Mouse (Mus musculus) thymus, postnatal 25 days (tissue): ENCODE measurements around the gene Myo1d.

ENCODE experiments used
- DNase-seq: peaks from one replicate; pipeline ENCODE4 v3.0.0; 2022

Gene Myo1d

GRCm38 (mm10) chr11:80779527-80780344, at the start of gene Myo1d:
TSS of gene Myo1d (minus strand) at chr11:80780025.
- peak; percentile 86 for DNase-seq

- no peak for DNase-seq
Measured at GRCm38 (mm10) chr11:80821794-80822193, 42.0 kb upstream of the Myo1d start.

GRCm38 (mm10) chr11:80821296-80821695, 41.5 kb upstream of the Myo1d start:
- DNase-seq: no peak

GRCm38 (mm10) chr11:80820085-80820484, 40.3 kb upstream of the Myo1d start:
- no peak for DNase-seq

GRCm38 (mm10) chr11:80818060-80818697, 38.4 kb upstream of the Myo1d start:
- DNase-seq: peak; percentile 29

- no peak for DNase-seq
Measured at GRCm38 (mm10) chr11:80815354-80815753, 35.5 kb upstream of the Myo1d start.

- no peak for DNase-seq
Measured at GRCm38 (mm10) chr11:80811156-80811555, 31.3 kb upstream of the Myo1d start.

GRCm38 (mm10) chr11:80809993-80810821, 30.4 kb upstream of the Myo1d start, which contains the start of gene Tmem98:
TSS of gene Tmem98 (plus strand) at chr11:80810175.
- DNase-seq: no peak

GRCm38 (mm10) chr11:80809666-80809992, 29.8 kb upstream of the Myo1d start:
- DNase-seq: no peak

GRCm38 (mm10) chr11:80808551-80809070, 28.8 kb upstream of the Myo1d start:
- DNase-seq: no peak

- no peak for DNase-seq
Measured at GRCm38 (mm10) chr11:80802706-80803105, 22.9 kb upstream of the Myo1d start.

GRCm38 (mm10) chr11:80799979-80800378, 20.2 kb upstream of the Myo1d start:
- DNase-seq: no peak

GRCm38 (mm10) chr11:80795431-80795830, 15.6 kb upstream of the Myo1d start:
- no peak for DNase-seq

GRCm38 (mm10) chr11:80794290-80794689, 14.5 kb upstream of the Myo1d start:
- DNase-seq: no peak

GRCm38 (mm10) chr11:80793386-80793785, 13.6 kb upstream of the Myo1d start:
- no peak for DNase-seq

GRCm38 (mm10) chr11:80791677-80792432, 12.0 kb upstream of the Myo1d start:
- no peak for DNase-seq

- no peak for DNase-seq
Measured at GRCm38 (mm10) chr11:80790413-80790812, 10.6 kb upstream of the Myo1d start.

- no peak for DNase-seq
Measured at GRCm38 (mm10) chr11:80789647-80790240, 9.9 kb upstream of the Myo1d start.

GRCm38 (mm10) chr11:80785672-80786071, 5.8 kb upstream of the Myo1d start:
- no peak for DNase-seq

GRCm38 (mm10) chr11:80784294-80784743, 4.5 kb upstream of the Myo1d start:
- DNase-seq: no peak

GRCm38 (mm10) chr11:80783460-80783859, 3.6 kb upstream of the Myo1d start:
- no peak for DNase-seq

GRCm38 (mm10) chr11:80781535-80781934, 1.7 kb upstream of the Myo1d start:
- DNase-seq: no peak
